Mouse (Mus musculus): ENCODE results near the gene Homer3.

Homer3 gene

DNA sequence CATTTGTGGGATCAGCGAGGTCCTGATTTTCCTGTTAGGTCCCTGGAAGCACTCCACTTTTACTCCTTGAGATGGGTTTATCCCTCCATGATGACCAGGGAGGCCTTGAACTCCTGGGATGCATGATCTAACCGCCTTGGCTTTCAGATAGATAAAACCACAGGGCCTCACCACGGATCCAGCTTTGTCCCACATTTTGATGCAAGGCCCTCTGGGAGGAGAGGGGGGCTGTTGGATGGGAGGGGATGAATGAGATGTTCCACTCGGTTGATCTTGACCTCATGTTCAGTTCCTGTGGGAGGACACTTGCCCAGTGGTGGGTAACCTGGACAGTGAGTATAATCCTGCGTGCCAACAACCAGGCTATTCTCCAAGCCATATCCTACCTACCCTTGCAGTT, 1.8 kb downstream of the Homer3 start:
- no peak for DNase-seq (ENCODE audit: low read depth, low spot score)

DNA sequence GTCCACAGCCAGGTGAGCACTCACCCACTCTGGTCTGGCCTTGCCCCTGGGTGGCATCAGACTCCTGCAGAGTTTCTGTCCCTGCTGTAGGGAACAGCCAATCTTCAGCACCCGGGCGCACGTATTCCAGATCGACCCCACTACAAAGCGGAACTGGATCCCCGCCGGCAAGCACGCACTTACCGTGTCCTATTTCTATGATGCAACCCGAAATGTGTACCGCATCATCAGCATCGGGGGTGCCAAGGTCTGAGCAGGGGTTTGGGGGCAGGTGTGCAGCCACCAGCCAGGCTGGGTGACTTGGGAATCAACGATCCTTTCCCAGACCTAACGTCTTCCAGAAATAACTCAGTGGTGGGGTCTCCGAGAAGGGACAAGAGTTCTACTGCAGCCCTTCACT, 2.7 kb downstream of the Homer3 start:
- no peak for DNase-seq (ENCODE audit: low read depth, low spot score)

DNA sequence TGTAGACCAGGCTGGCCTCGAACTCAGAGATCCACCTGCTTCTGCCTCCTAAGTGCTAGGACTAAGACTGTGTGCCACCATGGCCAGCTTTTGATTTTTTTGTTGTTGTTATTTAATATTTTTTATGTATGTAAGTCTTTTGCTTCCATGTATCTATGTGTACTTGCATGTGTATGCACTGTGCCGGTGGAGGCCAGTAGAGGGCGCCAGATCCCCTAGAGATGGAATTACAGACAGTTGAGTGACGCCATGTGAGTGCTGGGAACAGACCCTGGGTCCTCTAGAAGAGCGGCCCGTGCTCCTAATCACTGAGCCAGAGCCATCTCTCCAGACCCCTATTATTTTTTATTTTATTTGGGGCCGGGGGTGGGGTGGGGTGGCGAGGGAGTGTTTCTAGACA, 4.1 kb downstream of the Homer3 start:
- DNase-seq (ENCODE audit: low read depth, low spot score), result no peak

- DNase-seq (ENCODE audit: low read depth, low spot score), result no peak
These were observed 11.4 kb downstream of the Homer3 start for GRCm38 (mm10) chr8:70293988-70294405.

- DNase-seq (ENCODE audit: low read depth, low spot score), result no peak
These were observed 18.3 kb downstream of the Homer3 start for GRCm38 (mm10) chr8:70300881-70301280.

DNA sequence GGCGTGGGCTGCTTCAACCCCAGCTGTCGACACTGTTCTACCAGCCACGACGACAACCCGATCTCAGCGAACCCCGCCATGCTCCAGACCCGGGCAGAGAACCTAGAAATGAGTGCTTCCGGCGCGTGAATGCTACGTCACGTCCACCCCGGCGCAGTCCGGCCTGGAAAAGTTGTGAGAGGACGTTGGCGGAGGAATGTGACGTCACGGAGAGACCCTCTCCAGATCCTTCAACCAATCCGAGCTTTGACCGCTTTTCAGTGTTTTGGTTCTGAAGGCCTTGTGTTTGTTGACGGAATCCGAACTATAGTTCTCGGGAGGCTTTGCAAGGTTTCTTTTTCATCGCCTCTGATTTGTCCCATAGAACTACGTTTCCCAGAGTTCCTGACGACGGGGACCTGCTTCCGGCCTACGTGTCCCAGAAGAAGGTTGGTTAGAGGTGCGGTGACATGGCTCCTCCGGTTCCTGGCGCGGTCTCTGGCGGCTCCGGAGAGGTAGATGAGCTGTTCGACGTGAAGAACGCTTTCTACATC, 19.8 kb downstream of the Homer3 start, which contains the start of the genes Ddx49 and Cope:
Gene Ddx49, minus strand, starts transcription at position 132 of the 533 bp plus-strand sequence.
Gene Cope, plus strand, starts transcription at position 161 of the 533 bp plus-strand sequence.
- peak; percentile 87 for DNase-seq (ENCODE audit: low read depth, low spot score)

GRCm38 (mm10) chr8:70302901-70303300, 20.3 kb downstream of the Homer3 start:
- no peak for DNase-seq (ENCODE audit: low read depth, low spot score)

DNA sequence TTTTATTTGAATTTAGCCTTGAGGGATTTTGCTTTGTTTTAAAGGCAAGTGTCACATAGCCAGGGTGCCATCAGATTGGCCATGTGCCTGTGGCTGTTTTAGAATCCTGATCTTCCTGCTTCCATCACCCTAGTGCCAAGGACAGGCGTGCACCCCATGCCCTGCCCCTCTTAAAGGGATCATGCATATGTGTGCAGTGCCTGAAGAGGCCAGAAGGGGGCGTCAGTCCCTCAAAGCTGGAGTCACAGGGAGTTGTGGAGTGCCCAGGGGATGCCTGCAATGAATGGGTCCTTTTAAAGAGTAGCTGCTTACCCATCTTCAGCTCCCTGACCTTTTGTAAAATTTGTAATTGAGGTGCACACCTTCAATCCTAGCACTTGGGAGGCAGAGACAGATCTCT, 26.7 kb downstream of the Homer3 start:
- no peak for DNase-seq (ENCODE audit: low read depth, low spot score)

GRCm38 (mm10) chr8:70313399-70313798, 30.8 kb downstream of the Homer3 start:
- DNase-seq (ENCODE audit: low read depth, low spot score), result no peak

- no peak for DNase-seq (ENCODE audit: low read depth, low spot score)
These were observed 33.2 kb downstream of the Homer3 start, which contains the start of gene Cers1 for GRCm38 (mm10) chr8:70315624-70316510. TSS of gene Cers1 (plus strand) at chr8:70315775.

GRCm38 (mm10) chr8:70316511-70317504, 34.2 kb downstream of the Homer3 start:
- no peak for DNase-seq (ENCODE audit: low read depth, low spot score)

GRCm38 (mm10) chr8:70317872-70318271, 35.2 kb downstream of the Homer3 start:
- no peak for DNase-seq (ENCODE audit: low read depth, low spot score)

DNA sequence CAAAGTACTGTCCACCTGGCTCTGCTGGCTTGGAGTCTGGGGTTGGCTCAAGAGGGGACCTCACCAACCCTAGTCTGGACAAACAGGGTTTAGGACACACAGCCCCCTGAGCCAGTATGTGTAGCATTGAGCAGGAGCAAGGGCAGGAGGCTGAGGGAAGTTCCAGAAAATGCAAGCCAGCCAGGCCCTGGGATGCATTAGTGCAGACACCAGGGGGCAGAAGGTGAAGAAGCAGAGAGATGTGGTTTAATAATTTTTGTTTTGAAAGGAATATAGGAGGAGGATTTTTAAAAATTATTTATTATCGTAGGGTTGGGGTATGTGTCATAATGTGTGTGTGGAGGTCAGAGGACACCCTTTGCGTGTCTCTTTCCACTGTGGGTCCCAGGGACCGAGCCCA, 41.1 kb downstream of the Homer3 start:
- DNase-seq (ENCODE audit: low read depth, low spot score), result no peak

GRCm38 (mm10) chr8:70327512-70327911, 44.9 kb downstream of the Homer3 start:
- no peak for DNase-seq (ENCODE audit: low read depth, low spot score)

GRCm38 (mm10) chr8:70329124-70329834, 46.7 kb downstream of the Homer3 start, which contains the start of gene Gdf1:
TSS of gene Gdf1 (plus strand) at chr8:70329817.
- no peak for DNase-seq (ENCODE audit: low read depth, low spot score)

GRCm38 (mm10) chr8:70329835-70330740, 47.5 kb downstream of the Homer3 start:
- no peak for DNase-seq (ENCODE audit: low read depth, low spot score)

DNA sequence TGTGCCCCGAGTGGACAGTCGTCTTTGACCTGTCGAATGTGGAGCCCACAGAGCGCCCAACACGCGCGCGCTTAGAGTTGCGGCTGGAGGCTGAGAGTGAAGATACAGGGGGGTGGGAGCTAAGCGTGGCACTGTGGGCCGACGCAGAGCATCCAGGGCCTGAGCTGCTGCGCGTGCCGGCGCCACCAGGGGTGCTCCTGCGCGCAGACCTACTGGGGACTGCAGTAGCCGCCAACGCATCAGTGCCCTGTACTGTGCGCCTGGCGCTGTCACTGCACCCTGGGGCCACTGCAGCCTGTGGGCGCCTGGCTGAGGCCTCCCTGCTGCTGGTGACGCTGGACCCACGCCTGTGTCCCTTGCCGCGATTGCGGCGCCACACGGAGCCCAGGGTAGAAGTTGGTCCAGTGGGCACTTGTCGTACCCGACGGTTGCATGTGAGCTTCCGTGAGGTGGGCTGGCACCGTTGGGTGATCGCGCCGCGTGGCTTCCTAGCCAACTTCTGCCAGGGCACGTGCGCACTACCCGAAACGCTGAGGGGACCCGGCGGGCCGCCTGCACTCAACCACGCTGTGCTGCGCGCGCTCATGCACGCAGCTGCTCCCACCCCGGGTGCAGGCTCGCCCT, 48.2 kb downstream of the Homer3 start:
- no peak for DNase-seq (ENCODE audit: low read depth, low spot score)

DNA sequence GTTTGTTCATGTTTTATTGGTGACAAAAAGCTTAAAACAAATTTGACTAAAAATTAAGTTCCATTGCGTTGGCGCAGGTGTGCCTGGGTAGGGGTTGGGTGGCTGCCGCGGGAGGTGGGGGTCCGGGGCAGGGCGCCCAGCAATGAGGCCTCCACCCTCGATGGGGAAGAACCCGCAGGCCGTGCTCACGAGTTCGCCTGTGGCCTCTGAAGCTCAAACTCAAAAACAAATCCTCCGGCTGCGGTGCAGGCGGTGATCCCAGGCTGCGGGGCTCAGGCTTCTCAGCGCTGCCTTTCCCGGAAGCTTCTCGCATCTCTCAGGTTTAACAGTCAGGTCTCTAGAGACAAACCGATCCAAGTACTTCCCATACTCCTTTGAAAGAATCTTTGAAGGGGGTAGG, 48.9 kb downstream of the Homer3 start:
- no peak for DNase-seq (ENCODE audit: low read depth, low spot score)

- DNase-seq (ENCODE audit: low read depth, low spot score), result no peak
These were observed 49.6 kb downstream of the Homer3 start for GRCm38 (mm10) chr8:70332070-70332877.
